Mouse (Mus musculus): ENCODE measurements around the gene Mast2. TPM values are rescaled to one million over a fixed set of nuclear protein-coding genes. Genes with fewer than 3 reads are reported as not detected.

Mast2 gene
- polyA plus RNA-seq (2014; fragmentation: Illumina TruSeq; extraction: RNeasy Lipid Tissue Mini Kit (QIAGEN cat#74804)), result 19.0 TPM

GRCm38 (mm10) chr4:116464126-116464981 lies at the start of gene Mast2:
Gene Mast2, minus strand, starts transcription at chr4:116464183.

GRCm38 (mm10) chr4:116507425-116508218 lies 43.6 kb upstream of the Mast2 start, which contains the start of gene Ipp:
Gene Ipp, plus strand, starts transcription at chr4:116507549.

Other genes starting within 250 kb of the Mast2 start
- 34.3 TPM for gene Pik3r3, start 242.6 kb downstream of the Mast2 start, polyA plus RNA-seq (2014; fragmentation: Illumina TruSeq; extraction: RNeasy Lipid Tissue Mini Kit (QIAGEN cat#74804))
- 23.0 TPM for gene Ipp, start 43.4 kb upstream of the Mast2 start, polyA plus RNA-seq (2014; fragmentation: Illumina TruSeq; extraction: RNeasy Lipid Tissue Mini Kit (QIAGEN cat#74804))
- gene Tmem69, start 91.8 kb upstream of the Mast2 start, polyA plus RNA-seq (2014; fragmentation: Illumina TruSeq; extraction: RNeasy Lipid Tissue Mini Kit (QIAGEN cat#74804)), result 62.0 TPM
- 72.8 TPM for gene Gpbp1l1, start 93.5 kb upstream of the Mast2 start, polyA plus RNA-seq (2014; fragmentation: Illumina TruSeq; extraction: RNeasy Lipid Tissue Mini Kit (QIAGEN cat#74804))
- 3.5 TPM for gene Ccdc17, start 132.5 kb upstream of the Mast2 start, polyA plus RNA-seq (2014; fragmentation: Illumina TruSeq; extraction: RNeasy Lipid Tissue Mini Kit (QIAGEN cat#74804))
- gene Nasp, start 163.8 kb upstream of the Mast2 start, polyA plus RNA-seq (2014; fragmentation: Illumina TruSeq; extraction: RNeasy Lipid Tissue Mini Kit (QIAGEN cat#74804)), result 207 TPM
- gene Akr1a1, start 187.5 kb upstream of the Mast2 start, polyA plus RNA-seq (2014; fragmentation: Illumina TruSeq; extraction: RNeasy Lipid Tissue Mini Kit (QIAGEN cat#74804)), result 554 TPM
- gene Prdx1, start 221.4 kb upstream of the Mast2 start, polyA plus RNA-seq (2014; fragmentation: Illumina TruSeq; extraction: RNeasy Lipid Tissue Mini Kit (QIAGEN cat#74804)), result 3,325 TPM
- gene Mmachc, start 244.2 kb upstream of the Mast2 start, polyA plus RNA-seq (2014; fragmentation: Illumina TruSeq; extraction: RNeasy Lipid Tissue Mini Kit (QIAGEN cat#74804)), result 33.4 TPM
- 14.2 TPM for gene Ccdc163, start 244.3 kb upstream of the Mast2 start, polyA plus RNA-seq (2014; fragmentation: Illumina TruSeq; extraction: RNeasy Lipid Tissue Mini Kit (QIAGEN cat#74804))